Mouse (Mus musculus): ENCODE data around the gene Slc25a22.
A peak's percentile ranks its signal among the peaks of the same experiment; 100 is the strongest.

The Slc25a22 gene

GRCm38 (mm10) chr7:141471236-141471635, 33.5 kb upstream of the Slc25a22 start:
- no peak for DNase-seq

DNA sequence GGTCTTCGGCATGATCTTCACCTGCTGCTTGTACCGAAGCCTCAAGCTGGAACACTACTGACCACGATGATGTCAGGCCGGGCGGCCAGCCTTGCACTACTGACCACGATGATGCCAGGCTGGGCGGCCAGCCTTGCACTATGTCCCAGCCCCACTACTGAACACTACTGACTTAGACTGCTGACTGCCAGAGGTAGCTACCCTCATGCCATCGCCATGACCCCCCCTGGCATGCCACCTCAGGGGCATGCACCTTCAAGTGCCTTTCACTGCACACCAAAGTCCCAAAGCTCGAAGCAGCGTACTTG, 32.9 kb upstream of the Slc25a22 start:
- no peak for DNase-seq

DNA sequence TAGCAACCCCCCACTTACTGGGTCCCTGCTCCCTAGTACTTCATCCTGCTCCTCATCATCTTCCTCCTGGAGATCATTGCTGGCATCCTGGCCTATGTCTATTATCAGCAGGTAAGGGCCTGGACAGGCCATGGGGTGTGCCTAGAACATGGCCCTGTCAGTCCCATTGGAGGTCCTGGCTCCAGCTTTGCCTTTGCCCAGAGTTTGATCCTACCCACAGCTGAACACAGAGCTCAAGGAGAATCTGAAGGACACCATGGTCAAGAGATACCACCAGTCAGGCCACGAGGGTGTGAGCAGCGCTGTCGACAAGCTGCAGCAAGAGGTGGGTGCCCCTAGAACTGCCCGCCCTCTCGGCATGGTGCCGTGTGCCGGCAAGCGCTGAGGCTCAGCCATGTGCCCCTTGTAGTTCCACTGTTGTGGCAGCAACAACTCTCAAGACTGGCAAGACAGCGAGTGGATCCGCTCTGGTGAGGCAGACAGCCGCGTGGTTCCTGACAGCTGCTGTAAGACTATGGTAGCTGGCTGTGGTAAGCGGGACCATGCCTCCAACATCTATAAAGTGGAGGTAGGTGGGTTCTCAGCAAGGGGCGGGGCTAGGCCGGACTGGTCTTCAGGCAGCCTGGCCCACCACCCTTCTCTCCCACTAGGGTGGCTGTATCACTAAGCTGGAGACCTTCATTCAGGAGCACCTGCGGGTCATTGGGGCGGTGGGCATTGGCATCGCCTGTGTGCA, 32.4 kb upstream of the Slc25a22 start:
- DNase-seq = no peak

DNA sequence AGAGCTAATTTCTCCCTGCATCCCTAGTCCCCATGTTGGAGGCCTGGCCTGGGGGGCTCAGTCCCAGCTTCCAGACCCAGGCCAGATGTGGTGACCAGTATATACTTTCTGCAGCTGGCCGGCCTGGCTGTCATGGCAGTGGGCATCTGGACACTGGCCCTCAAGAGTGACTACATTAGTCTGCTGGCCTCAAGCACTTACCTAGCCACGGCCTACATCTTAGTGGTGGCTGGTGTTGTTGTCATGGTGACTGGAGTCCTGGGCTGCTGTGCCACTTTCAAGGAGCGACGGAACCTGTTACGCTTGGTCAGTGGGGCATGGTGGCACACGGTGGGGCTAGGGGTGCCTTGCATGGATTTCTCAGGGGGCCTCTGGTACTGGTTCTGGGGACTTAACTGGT, 31.7 kb upstream of the Slc25a22 start:
- no peak for DNase-seq

DNA sequence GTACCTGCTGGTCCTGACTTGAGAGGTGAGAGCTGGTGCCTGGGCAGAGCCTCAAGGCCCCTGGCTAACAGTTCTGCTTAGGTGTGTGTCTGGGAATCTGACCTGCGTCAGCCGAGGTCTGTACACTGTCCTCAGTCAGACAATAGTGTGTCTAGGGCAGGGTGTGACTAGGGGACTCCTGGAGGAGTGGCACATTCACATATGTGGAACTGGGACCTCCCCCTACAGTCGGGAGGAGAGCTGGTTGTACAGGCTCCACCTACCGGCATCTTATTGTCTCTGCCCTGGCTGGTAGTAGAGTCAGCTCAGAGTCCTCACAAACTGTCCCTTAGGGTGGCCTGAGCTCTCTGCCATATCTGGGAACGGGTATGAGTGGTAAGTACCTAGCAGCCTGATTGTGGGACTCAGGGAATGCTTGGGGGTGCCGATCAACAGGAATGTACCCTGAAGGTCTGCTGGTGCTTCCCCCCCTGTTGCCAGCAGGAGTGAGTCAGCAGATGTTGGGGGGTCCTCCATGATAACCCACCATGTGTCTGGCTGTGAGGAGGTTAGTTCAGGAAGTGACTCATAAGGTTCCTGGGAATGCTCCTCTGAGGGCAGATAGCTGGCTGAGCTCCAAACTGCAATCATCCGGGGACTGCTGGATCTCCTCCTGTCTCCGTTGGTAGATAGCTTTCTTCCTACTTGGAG, 31.0 kb upstream of the Slc25a22 start:
- peak; percentile 79 for DNase-seq

GRCm38 (mm10) chr7:141468164-141468521, 30.5 kb upstream of the Slc25a22 start:
- no peak for DNase-seq

GRCm38 (mm10) chr7:141467230-141468030, 29.7 kb upstream of the Slc25a22 start, which contains the start of gene Cd151:
TSS of gene Cd151 (plus strand) at chr7:141467392.
- DNase-seq = peak; percentile 83

DNA sequence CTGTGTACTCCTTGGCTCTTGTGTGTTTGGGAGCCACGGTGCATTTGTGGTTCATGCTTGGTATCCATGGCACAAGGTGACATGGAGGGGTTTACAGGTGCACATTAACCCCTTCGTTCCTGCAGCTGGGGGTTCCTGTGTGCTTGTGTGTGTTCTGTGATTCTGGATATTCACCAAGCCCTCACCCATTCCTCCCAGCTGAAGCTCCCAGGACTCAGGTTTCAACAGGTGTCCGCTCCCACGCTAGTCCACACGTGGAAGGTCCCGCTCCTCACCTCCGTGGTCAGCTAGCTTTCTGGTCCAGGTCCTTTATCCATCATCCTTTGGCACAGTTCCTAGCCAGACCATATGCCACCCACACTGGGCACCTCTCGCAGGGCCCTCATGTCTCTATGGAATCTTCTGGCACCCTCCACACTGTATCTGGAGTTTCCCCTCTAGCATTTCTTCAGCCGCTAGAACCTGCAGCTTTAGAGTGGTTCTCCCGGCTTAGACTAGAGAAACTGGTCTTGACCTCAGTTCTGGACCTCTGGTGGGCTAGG, 29.0 kb upstream of the Slc25a22 start:
- no peak for DNase-seq

- DNase-seq = no peak
These were observed 28.3 kb upstream of the Slc25a22 start for GRCm38 (mm10) chr7:141466045-141466394.

- no peak for DNase-seq
These were observed 27.8 kb upstream of the Slc25a22 start for GRCm38 (mm10) chr7:141465388-141466044.

DNA sequence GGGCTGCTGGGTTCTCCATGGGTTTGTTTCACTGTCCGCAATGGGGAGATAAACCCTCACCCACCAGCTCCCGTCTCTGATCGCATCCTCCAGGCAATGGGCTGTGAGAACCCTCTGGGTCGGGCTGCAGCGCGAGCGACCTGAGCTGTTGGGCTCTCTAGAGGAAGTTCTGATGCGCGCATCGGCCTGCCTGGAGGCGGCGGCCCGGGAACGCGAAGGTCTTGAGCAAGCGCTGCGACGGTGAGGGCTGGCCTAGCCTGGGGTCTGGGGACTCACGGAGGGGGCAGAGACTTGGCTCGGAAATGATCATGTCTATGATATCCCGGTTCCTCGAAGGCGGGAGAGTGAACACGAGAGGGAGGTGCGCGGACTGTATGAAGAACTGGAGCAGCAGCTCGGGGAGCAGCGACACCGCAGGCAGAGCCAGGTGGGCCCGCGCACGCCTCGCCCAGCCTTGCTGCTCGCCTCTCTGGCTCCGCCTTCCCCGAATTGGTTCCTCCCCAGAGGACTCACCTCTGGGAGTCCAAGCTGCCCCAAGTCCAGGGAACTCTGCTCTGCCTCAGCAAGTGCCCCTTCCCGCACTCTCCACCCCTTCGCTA, 27.0 kb upstream of the Slc25a22 start:
- peak; percentile 27 for DNase-seq

DNA sequence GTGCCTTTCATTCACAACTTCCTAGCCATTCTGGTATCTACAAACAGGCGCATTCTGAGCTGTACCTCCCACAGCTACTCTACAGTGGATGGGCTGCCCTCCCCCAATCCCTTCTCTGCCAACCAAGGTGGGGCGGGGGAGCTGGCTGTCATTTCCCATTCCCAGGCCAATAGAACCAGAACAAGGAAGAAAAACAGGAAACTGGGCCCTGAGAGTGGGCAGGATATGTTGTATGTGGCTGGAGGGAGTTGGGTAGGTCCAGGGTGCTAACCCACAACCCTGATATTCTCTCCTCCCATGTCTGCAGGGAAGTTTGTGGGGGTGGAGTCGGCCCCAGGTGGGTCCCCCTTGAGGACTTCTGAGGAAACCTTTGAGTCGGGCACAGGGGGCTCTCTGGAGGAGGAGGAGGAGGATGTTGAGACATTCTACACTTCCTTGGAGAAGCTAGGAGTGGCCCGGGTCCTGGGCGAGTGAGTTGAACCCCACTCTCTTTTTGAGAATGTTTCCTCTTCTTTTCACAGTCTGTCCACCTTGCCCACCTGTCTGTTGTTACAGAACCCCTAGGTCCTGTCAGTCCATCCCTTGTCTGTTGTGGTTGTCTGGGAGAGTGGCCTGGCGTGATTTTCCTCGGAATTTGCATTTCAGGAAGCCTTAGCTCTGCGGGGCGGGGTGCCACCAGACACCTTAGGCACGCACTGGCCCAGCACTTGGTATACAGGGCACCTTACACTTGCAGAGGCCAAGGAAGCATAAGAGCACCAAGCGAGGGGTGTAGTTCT, 26.3 kb upstream of the Slc25a22 start:
- DNase-seq = no peak

- peak; percentile 22 for DNase-seq
These were observed 24.7 kb upstream of the Slc25a22 start for GRCm38 (mm10) chr7:141462333-141462821.

- peak; percentile 54 for DNase-seq
These were observed 24.0 kb upstream of the Slc25a22 start for GRCm38 (mm10) chr7:141461521-141462332.

GRCm38 (mm10) chr7:141460391-141461113, 22.9 kb upstream of the Slc25a22 start, which contains the start of gene Cracr2b:
TSS of gene Cracr2b (plus strand) at chr7:141461094.
- no peak for DNase-seq

DNA sequence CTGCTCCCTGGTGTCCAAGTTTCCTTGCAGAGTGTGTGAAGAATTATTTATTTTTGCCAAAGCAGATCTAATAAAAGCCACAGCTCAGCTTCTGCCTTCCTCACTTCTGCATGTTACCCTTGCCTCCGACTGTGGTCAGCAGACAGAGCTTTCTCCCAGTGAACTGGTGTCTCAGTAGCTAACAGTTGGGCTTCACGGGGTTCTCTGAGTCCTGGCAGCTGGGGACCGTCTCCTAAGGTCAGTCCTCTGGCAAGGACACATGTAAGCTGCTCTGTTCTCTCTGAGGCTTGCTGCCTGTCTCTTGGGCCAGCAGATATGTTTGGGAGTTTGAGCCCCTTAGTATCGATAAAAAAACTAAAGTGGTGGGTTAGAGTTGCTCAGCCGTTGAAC, 22.3 kb upstream of the Slc25a22 start:
- DNase-seq = no peak

DNA sequence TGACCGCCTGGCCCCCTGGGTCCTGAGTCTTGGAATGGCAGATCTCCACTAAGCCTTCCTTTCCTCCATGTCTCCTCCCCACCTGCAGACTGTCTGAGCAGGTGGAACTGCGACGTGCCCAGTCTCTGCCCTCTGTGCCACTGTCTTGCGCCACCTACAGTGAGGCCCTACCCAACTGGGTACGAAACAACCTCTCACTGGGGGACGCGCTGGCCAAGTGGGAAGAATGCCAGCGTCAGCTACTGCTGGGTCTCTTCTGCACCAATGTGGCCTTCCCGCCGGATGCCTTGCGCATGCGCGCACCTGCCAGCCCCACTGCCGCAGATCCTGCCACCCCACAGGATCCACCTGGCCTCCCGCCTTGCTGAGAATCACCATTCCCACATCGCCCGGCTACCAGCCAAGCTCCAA, 21.6 kb upstream of the Slc25a22 start:
- DNase-seq = no peak

DNA sequence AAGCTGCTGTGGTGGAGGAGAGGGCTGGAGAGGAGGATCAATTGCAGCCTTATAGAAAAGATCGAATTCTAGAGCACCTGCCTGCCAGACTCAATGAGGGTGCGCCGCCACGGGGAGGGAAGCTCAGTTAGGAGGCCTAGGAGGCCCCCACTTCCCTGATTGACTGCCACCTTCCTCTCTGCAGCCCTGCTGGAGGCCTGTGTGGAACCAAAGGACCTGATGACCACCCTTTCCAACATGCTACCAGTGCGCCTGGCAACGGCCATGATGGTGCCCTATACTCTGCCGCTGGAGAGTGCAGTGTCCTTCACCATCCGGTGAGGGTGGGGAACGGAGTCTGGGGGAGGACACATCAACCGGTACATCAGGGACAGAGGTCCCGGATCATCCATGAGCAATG, 21.0 kb upstream of the Slc25a22 start:
- no peak for DNase-seq

- peak; percentile 58 for DNase-seq
These were observed 20.4 kb upstream of the Slc25a22 start for GRCm38 (mm10) chr7:141457986-141458660.

Data from retina, postnatal 1 day (tissue).